Mouse (Mus musculus) kidney, adult 2 months (tissue): ENCODE measurements around the gene Tjap1.

Source experiments
- CTCF ChIP-seq: fragments of 200-500 bp; conservative IDR thresholded peaks from 2 replicates; pipeline ENCODE4 v1.5.1; 2011; ENCODE audit warnings: low read depth, mild to moderate bottlenecking, control low read depth, low read length, moderate library complexity, mixed read lengths; ENCODE audit not compliant: insufficient read depth, insufficient read length
- POLR2A ChIP-seq: fragments of 200-500 bp; IDR thresholded peaks from one replicate; pipeline ENCODE4 v1.6.1; 2011; ENCODE audit warnings: low read depth, low read length, control low read depth

GRCm38 (mm10) chr17:46272675-46273074 is 10.2 kb downstream of the Tjap1 start:
- TF ChIP-seq CTCF, result no peak
- no peak for TF ChIP-seq POLR2A
